Mouse (Mus musculus): ENCODE measurements around the gene Ankk1. TPM values are rescaled to one million over a fixed set of nuclear protein-coding genes. Genes with fewer than 3 reads are reported as not detected.

The Ankk1 gene
- polyA plus RNA-seq (2012; rRNA removed), result not detected in 2 replicates

DNA sequence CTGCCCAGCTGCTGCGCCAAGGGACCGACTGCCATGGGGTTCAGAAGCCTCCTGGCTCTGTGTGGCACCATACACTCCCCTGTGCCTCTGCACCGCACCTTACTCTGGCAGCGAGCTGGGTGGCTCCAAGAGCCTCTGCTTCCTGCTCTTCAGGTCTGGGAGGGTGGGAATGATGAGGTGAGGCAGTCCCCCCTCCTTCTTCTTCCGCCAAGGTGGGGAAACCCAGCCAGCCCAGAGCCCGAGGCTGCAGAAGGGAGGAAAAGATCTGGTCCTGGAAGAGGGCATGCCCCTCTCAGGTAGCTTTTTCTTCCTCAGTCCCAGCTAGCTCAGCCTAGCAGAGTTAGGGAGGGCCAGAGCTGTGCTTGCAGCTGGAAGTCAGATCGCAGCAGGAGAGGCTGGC lies at the start of gene Ankk1:
Gene Ankk1 (minus strand): TSS at position 101 of the 400 bp plus-strand sequence.
- WGBS, result 73% methylated on average over 7 of the region's 7 CpGs
- H3K4me1 ChIP-seq (ENCODE audit: control insufficient read depth, insufficient read depth, insufficient read length), result no peaks in the 10 kb centered on the region
- no peak for DNase-seq (ENCODE audit: low read depth in 1 of 2, low spot score in 2 of 2)

DNA sequence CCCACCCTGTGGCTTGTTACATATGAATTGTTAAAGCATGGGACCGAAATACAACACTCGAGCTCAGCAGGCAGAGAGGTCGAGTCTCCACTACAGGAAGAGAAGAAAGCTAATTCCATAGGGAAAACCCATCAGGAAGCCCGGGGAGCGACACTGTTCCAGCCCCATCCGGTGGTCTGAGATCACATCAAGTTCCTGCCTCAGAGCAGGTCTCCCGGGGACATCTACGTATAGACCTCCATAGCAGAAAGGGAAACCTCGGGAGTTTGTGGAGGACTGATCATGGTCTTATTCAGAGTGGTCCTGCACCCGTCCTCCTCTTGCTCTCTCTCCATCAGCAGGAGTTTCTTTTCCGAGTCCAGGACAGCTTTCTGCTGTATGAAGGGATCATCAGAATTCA lies 45.3 kb upstream of the Ankk1 start:
- 67% methylated on average over 11 of the region's 11 CpGs for WGBS
- no peaks in the 10 kb centered on the region for H3K4me1 ChIP-seq (ENCODE audit: control insufficient read depth, insufficient read depth, insufficient read length)
- H3K27ac ChIP-seq (ENCODE audit: insufficient read depth, low read length), result no peak overlapping the region
- no peak for DNase-seq (ENCODE audit: low read depth in 1 of 2, low spot score in 2 of 2)
- H3K36me3 ChIP-seq (ENCODE audit: control insufficient read depth, insufficient read depth, low read length), result no peaks in the 10 kb centered on the region
- TF ChIP-seq POLR2A (IDR thresholded peaks at IDR 0.05; ENCODE audit: low read depth, low read length) (no peak), CTCF (IDR thresholded peaks at IDR 0.05; ENCODE audit: extremely low read depth, insufficient read depth, insufficient read length, insufficient replicate concordance) (no peak)
- no peaks in the 10 kb centered on the region for H3K27me3 ChIP-seq (ENCODE audit: control insufficient read depth, insufficient read depth, low read length)
- H3K4me3 ChIP-seq (ENCODE audit: extremely low read depth, insufficient read depth, insufficient read length), result no peak overlapping the region

More for the DNA sequence above, at the start of gene Ankk1:
- no peak for TF ChIP-seq CTCF (IDR thresholded peaks at IDR 0.05; ENCODE audit: extremely low read depth, insufficient read depth, insufficient read length, insufficient replicate concordance)
- TF ChIP-seq POLR2A (IDR thresholded peaks at IDR 0.05; ENCODE audit: low read depth, low read length), result no peak
- Histone ChIP-seq H3K27me3 (ENCODE audit: control insufficient read depth, insufficient read depth, low read length) (no peaks in the 10 kb centered on the region), H3K4me3 (ENCODE audit: extremely low read depth, insufficient read depth, insufficient read length) (no peak within 1 kb of the TSS), H3K27ac (ENCODE audit: insufficient read depth, low read length) (no peak within 1 kb of the TSS), H3K36me3 (ENCODE audit: control insufficient read depth, insufficient read depth, low read length) (no peaks in the 10 kb centered on the region)

DNA sequence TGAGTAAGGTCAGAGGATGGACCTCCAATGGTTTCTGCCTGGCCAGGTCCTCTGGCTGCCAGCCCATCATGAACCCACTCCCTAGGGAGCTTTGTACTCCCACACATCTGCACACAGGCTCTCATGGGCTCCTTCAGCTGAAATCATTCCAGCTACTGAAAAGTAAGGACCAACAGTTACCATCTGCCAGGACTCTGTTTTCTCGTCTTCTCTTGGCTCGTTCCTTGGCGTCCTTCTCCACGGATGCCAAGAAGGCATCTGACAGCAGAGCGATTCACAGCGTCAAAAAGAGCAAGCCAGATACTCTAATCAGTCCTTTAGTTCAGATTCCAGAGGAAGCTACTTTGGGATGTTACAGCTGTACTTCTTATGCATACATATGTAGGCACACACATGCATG lies 44.1 kb upstream of the Ankk1 start:
- WGBS, result 90% methylated on average over 6 of the region's 6 CpGs
- DNase-seq (ENCODE audit: low read depth in 1 of 2, low spot score in 2 of 2), result no peak

DNA sequence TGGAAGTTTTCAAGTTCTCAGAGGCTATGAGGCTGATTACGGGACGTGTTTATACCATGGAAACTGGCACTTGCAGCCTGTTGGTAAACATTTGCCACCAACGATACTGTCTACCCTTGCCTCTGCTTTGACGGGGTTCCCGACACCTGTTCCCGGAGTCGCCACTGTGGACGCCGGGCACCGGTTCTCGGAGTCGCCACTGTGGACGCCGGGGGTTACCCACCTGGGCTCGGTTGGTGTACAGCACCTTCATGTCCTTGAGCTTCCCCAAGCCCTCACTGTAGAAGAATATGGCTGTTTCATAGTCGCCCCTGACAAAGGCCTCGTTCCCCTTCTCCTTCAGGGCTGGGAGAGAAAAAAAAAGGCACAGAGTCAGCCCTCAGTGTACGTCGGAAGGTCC lies 43.2 kb upstream of the Ankk1 start:
- DNase-seq (ENCODE audit: low read depth in 1 of 2, low spot score in 2 of 2), result no peak
- Histone ChIP-seq H3K36me3 (ENCODE audit: control insufficient read depth, insufficient read depth, low read length) (no peaks in the 10 kb centered on the region), H3K27ac (ENCODE audit: insufficient read depth, low read length) (no peak overlapping the region), H3K4me1 (ENCODE audit: control insufficient read depth, insufficient read depth, insufficient read length) (no peaks in the 10 kb centered on the region), H3K27me3 (ENCODE audit: control insufficient read depth, insufficient read depth, low read length) (no peaks in the 10 kb centered on the region), H3K4me3 (ENCODE audit: extremely low read depth, insufficient read depth, insufficient read length) (no peak overlapping the region)
- 96% methylated on average over 19 of the region's 19 CpGs for WGBS
- no peak for TF ChIP-seq CTCF (IDR thresholded peaks at IDR 0.05; ENCODE audit: extremely low read depth, insufficient read depth, insufficient read length, insufficient replicate concordance)
- no peak for TF ChIP-seq POLR2A (IDR thresholded peaks at IDR 0.05; ENCODE audit: low read depth, low read length)

More for the DNA sequence above, 44.1 kb upstream of the Ankk1 start:
- Histone ChIP-seq H3K4me3 (ENCODE audit: extremely low read depth, insufficient read depth, insufficient read length) (no peak overlapping the region), H3K4me1 (ENCODE audit: control insufficient read depth, insufficient read depth, insufficient read length) (no peaks in the 10 kb centered on the region), H3K36me3 (ENCODE audit: control insufficient read depth, insufficient read depth, low read length) (no peaks in the 10 kb centered on the region), H3K27me3 (ENCODE audit: control insufficient read depth, insufficient read depth, low read length) (no peaks in the 10 kb centered on the region), H3K27ac (ENCODE audit: insufficient read depth, low read length) (no peak overlapping the region)
- TF ChIP-seq CTCF (IDR thresholded peaks at IDR 0.05; ENCODE audit: extremely low read depth, insufficient read depth, insufficient read length, insufficient replicate concordance), result no peak
- no peak for TF ChIP-seq POLR2A (IDR thresholded peaks at IDR 0.05; ENCODE audit: low read depth, low read length)

DNA sequence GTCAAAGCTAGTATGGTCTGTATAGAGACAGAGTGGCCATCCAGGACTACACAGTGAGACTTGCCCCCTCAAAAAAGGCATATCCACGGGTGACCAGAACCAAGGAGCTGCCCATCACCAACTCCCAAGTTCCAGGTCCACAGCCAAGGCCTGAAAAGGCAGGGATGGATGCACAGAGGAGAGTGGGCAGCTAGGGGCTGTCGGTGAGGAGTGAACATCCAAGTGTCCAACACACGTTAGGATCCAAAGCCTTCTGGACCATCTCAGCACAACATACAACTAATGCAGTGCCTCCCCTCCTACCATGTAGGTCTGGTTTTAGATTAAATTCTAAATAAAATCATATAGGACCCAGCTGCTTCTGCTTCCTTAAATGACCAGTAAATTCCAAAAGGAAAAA lies 29.3 kb upstream of the Ankk1 start:
- no peaks in the 10 kb centered on the region for H3K4me1 ChIP-seq (ENCODE audit: control insufficient read depth, insufficient read depth, insufficient read length)
- TF ChIP-seq POLR2A (IDR thresholded peaks at IDR 0.05; ENCODE audit: low read depth, low read length) (no peak), CTCF (IDR thresholded peaks at IDR 0.05; ENCODE audit: extremely low read depth, insufficient read depth, insufficient read length, insufficient replicate concordance) (no peak)
- DNase-seq (ENCODE audit: low read depth in 1 of 2, low spot score in 2 of 2), result no peak
- H3K4me3 ChIP-seq (ENCODE audit: extremely low read depth, insufficient read depth, insufficient read length), result no peak overlapping the region
- no peak overlapping the region for H3K27ac ChIP-seq (ENCODE audit: insufficient read depth, low read length)
- WGBS, result 85% methylated on average over 3 of the region's 3 CpGs
- no peaks in the 10 kb centered on the region for H3K36me3 ChIP-seq (ENCODE audit: control insufficient read depth, insufficient read depth, low read length)
- no peaks in the 10 kb centered on the region for H3K27me3 ChIP-seq (ENCODE audit: control insufficient read depth, insufficient read depth, low read length)

DNA sequence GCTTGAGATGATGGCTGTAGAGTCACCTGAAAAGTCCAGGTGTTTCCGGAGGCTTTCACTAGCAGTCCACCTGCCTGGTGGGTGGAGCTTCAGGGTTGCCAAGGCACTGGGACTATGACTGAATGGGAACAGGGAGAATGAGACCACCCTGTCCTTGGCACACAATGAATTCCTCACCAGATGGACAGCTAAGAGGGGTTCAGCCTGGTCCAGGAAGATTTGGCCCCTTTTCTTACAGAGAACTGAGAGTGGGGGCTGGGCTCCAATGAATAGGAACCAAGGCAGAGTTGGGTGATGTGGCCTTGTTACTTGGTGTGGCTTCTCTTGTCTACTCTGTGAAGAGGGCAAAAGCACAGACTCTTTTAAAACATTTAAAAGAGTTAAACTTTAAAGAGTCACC lies 25.6 kb upstream of the Ankk1 start:
- H3K27ac ChIP-seq (ENCODE audit: insufficient read depth, low read length), result no peak overlapping the region
- no peak for TF ChIP-seq POLR2A (IDR thresholded peaks at IDR 0.05; ENCODE audit: low read depth, low read length)
- no peak for TF ChIP-seq CTCF (IDR thresholded peaks at IDR 0.05; ENCODE audit: extremely low read depth, insufficient read depth, insufficient read length, insufficient replicate concordance)
- WGBS, result 90% methylated on average over 1 of the region's 1 CpGs
- no peak for DNase-seq (ENCODE audit: low read depth in 1 of 2, low spot score in 2 of 2)
- H3K27me3 ChIP-seq (ENCODE audit: control insufficient read depth, insufficient read depth, low read length), result no peaks in the 10 kb centered on the region
- H3K4me3 ChIP-seq (ENCODE audit: extremely low read depth, insufficient read depth, insufficient read length), result no peak overlapping the region
- no peaks in the 10 kb centered on the region for H3K36me3 ChIP-seq (ENCODE audit: control insufficient read depth, insufficient read depth, low read length)
- H3K4me1 ChIP-seq (ENCODE audit: control insufficient read depth, insufficient read depth, insufficient read length), result no peaks in the 10 kb centered on the region

DNA sequence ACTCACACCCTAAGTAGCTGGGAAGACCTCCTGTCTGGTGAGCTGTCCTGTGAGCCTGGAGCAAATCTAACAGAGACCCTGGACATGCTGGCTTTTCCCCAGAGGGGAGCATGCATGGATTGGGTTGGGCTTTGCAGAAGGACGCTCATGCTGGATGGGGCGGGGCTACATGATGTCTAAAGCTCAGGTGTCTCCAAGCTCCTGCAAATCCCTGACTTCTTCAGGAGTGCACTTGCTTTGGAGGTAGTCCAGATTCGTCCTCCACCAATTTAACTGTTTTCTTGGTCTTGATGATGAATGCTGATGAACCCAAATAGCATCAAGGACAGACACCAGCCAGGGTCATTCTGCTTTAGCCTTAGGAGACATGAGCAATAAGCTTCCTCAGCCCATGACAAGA lies 23.7 kb upstream of the Ankk1 start:
- TF ChIP-seq POLR2A (IDR thresholded peaks at IDR 0.05; ENCODE audit: low read depth, low read length) (no peak), CTCF (IDR thresholded peaks at IDR 0.05; ENCODE audit: extremely low read depth, insufficient read depth, insufficient read length, insufficient replicate concordance) (no peak)
- H3K27ac ChIP-seq (ENCODE audit: insufficient read depth, low read length), result no peak overlapping the region
- H3K27me3 ChIP-seq (ENCODE audit: control insufficient read depth, insufficient read depth, low read length), result no peaks in the 10 kb centered on the region
- H3K36me3 ChIP-seq (ENCODE audit: control insufficient read depth, insufficient read depth, low read length), result no peaks in the 10 kb centered on the region
- WGBS, result 73% methylated on average over 3 of the region's 3 CpGs
- H3K4me1 ChIP-seq (ENCODE audit: control insufficient read depth, insufficient read depth, insufficient read length), result no peaks in the 10 kb centered on the region
- no peak overlapping the region for H3K4me3 ChIP-seq (ENCODE audit: extremely low read depth, insufficient read depth, insufficient read length)
- no peak for DNase-seq (ENCODE audit: low read depth in 1 of 2, low spot score in 2 of 2)
